Mouse (Mus musculus) ES-E14 (cell line): ENCODE data around the gene Phf21a.

Source experiments
- HCFC1 ChIP-seq: IDR thresholded peaks from 2 replicates; pipeline ENCODE4 v1.6.1; 2012; ENCODE audit warnings: low read length, inconsistent platforms, borderline replicate concordance; ENCODE audit not compliant: insufficient read depth
- ZC3H11A ChIP-seq: IDR thresholded peaks from 2 replicates; pipeline ENCODE4 v1.6.1; 2012; ENCODE audit warnings: low read depth, mild to moderate bottlenecking, inconsistent platforms, low read length, borderline replicate concordance
- ZNF384 ChIP-seq: IDR thresholded peaks from 2 replicates; pipeline ENCODE4 v1.6.1; 2012; ENCODE audit warnings: low read depth, low read length, inconsistent platforms

DNA sequence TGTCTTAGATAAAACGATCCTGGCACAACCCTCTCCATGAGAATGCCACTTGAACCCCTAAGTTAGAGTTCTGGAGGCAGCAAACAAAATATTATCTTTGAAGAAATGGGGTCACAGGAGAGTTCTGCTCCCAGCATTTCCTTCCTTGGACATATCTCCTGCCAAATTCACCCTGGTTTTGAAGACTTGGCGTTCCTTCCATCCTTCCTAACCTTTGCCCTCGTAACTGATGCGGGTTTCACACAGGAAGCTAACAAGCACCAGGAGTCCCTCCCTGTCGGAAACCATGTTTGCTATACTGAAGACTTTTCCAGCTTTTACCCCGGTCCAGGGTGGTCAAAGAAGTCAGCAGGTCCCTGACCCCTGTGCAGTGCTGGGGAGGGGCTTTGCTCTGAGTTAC is 261.3 kb downstream of the Phf21a start:
- no peak for TF ChIP-seq ZNF384
- no peak for TF ChIP-seq ZC3H11A
- no peak for TF ChIP-seq HCFC1
